Mouse (Mus musculus): ENCODE measurements around the gene Cxcr4. TPM values are rescaled to one million over a fixed set of nuclear protein-coding genes. Genes with fewer than 3 reads are reported as not detected.

The Cxcr4 gene
- polyA plus RNA-seq, 1 experiment from 2014 or later, result 3.1 TPM

DNA sequence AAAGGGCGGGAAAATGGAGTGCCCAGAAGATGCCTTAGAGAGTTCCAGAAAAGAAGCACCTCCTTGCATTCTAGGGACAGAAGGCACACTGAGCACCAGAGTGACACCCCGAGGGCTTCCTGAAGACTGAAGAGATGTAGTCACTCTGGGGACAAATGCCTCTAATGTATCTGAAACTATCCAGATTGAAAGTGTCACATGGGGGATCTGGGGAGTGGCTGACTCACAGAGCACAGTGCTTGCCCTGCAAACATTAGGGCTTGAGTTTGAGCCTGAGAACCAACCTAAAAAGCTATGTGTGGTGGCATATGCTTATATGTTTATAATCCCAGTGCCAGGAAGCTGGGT lies 23.3 kb upstream of the Cxcr4 start:
- Histone ChIP-seq H3K4me1 (peaks cover 12% of the 10 kb centered on the region), H3K27me3 (0 out of 2 replicates have a peak, but pooled peaks cover 3% of the 10 kb centered on the region), H3K4me3 (no peak overlapping the region), H3K27ac (no peak overlapping the region), H3K9ac (no peak overlapping the region), H3K4me2 (no peak overlapping the region), H3K36me3 (no peaks in the 10 kb centered on the region), H3K9me3 (no peaks in the 10 kb centered on the region)
- ATAC-seq (ENCODE audit: insufficient number of reproducible peaks, low FRiP score, low TSS enrichment, low read depth), result no peak
- WGBS, result 55% methylated on average over 2 of the region's 2 CpGs

DNA sequence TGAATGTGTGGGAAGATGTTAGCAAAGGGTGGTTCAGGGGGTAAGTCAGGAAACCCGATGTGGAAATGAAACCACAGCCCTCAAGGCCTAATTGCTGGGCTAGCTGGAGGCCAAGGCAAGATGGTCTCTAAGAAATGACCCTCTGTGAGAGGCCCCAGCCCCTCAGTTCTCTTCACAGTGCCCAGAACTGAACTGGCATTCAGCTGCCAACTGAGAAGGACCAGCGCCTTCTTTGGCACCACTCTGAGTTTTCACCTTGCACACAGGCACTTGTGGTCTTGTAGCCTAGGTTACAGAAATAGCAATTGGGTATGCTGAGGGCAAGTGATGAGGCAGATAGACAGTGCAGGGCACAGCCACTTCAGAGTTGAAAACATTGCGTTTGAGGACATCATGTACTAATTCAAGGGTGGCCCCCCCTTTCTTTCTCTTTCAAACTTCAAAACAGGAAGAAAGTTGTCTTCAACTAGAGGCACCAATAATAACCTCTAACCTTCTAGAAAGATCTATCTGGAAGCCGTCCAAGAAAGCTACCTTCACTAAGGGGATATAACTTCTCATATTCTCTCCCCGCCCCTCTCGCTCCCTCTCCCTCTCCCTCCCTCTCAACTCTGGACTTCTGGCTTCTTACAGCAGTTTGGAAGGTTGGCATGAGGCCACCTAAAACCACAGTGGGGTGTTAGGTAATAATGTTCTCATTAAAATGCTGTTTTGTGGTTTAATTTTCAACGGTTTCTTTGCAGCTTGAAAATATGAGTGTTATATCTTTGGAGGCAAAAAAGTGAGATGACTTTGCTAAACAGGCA lies 22.8 kb upstream of the Cxcr4 start:
- Histone ChIP-seq H3K36me3 (no peaks in the 10 kb centered on the region), H3K9me3 (no peaks in the 10 kb centered on the region), H3K4me2 (no peak overlapping the region), H3K9ac (no peak overlapping the region), H3K27me3 (0 out of 2 replicates have a peak, but pooled peaks cover 3% of the 10 kb centered on the region), H3K4me1 (peaks cover 12% of the 10 kb centered on the region), H3K27ac (no peak overlapping the region), H3K4me3 (no peak overlapping the region)
- ATAC-seq (ENCODE audit: insufficient number of reproducible peaks, low FRiP score, low TSS enrichment, low read depth), result 0 out of 2 replicates have a peak, but pooled peaks have one; percentile 35
- 32% methylated on average over 7 of the region's 7 CpGs for WGBS

DNA sequence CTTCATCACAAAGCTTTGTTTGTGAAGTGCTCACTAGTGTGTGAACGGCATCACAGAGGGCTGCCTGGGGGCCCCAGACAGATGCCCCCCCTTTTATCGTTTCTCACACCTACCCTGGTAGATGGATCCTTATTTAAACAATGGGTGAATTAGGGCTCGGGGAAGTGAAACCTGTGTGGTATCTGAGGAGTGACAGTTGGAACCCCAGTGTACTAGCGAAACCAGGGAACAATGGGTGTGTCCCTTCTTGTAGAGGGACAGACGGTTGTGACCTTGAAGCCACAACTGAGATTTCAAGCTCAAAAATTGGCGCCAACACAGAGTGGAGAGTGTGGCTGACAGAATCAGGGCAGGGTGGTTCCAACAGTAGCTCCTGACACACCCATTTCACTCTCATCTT lies 16.0 kb upstream of the Cxcr4 start:
- no peaks in the 10 kb centered on the region for H3K9me3 ChIP-seq
- H3K9ac ChIP-seq, result no peak overlapping the region
- ATAC-seq (ENCODE audit: insufficient number of reproducible peaks, low FRiP score, low TSS enrichment, low read depth), result no peak
- no peaks in the 10 kb centered on the region for H3K36me3 ChIP-seq
- H3K4me2 ChIP-seq, result no peak overlapping the region
- H3K27me3 ChIP-seq, result no peaks in the 10 kb centered on the region
- H3K4me3 ChIP-seq, result no peak overlapping the region
- no peaks in the 10 kb centered on the region for H3K4me1 ChIP-seq
- 69% methylated on average over 6 of the region's 6 CpGs for WGBS
- H3K27ac ChIP-seq, result no peak overlapping the region

DNA sequence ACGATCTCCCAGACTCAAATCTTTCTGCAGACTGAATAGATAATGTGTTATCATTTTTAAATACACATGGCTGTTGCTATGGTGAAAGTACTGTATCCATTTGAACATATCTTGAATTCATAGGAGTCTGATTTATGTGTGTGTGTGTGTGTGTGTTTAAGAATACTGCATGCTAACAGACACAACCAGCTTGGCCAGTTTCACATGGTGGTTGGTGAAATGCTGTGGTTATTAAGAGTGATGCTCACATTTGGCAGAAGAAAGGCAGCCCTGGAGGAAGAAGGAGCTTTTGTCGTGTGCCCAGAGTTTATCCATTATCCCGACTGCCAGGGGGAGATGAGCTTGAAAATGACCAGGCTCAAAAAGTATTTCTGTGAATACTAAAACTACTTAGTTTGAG lies 15.3 kb upstream of the Cxcr4 start:
- H3K9me3 ChIP-seq, result no peaks in the 10 kb centered on the region
- 59% methylated on average over 3 of the region's 3 CpGs for WGBS
- ATAC-seq (ENCODE audit: insufficient number of reproducible peaks, low FRiP score, low TSS enrichment, low read depth), result no peak
- H3K27ac ChIP-seq, result no peak overlapping the region
- H3K27me3 ChIP-seq, result no peaks in the 10 kb centered on the region
- H3K4me2 ChIP-seq, result no peak overlapping the region
- H3K4me1 ChIP-seq, result no peaks in the 10 kb centered on the region
- H3K4me3 ChIP-seq, result no peak overlapping the region
- H3K9ac ChIP-seq, result no peak overlapping the region
- H3K36me3 ChIP-seq, result no peaks in the 10 kb centered on the region

DNA sequence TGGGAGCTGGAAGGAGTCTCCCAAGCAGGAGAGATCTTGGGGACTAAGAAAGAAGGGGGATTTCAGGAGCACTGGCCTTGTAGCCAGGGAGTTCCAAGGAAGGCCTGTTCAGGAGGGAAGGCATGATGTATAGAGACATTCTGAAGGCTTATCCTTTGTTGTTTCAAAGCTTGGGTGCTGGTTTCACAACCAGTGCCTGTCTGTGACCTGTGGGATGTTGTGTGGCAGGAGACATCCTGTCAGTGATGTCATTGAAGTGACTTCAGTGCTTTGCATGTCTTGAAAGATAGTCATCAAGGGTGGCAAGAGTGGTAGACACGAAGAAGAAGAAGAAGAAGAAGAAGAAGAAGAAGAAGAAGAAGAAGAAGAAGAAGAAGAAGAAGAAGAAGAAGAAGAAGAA lies 13.7 kb upstream of the Cxcr4 start:
- H3K4me1 ChIP-seq, result no peaks in the 10 kb centered on the region
- H3K27ac ChIP-seq, result no peak overlapping the region
- no peak overlapping the region for H3K9ac ChIP-seq
- no peaks in the 10 kb centered on the region for H3K36me3 ChIP-seq
- 84% methylated on average over 1 of the region's 1 CpGs for WGBS
- no peak overlapping the region for H3K4me3 ChIP-seq
- no peak for ATAC-seq (ENCODE audit: insufficient number of reproducible peaks, low FRiP score, low TSS enrichment, low read depth)
- no peaks in the 10 kb centered on the region for H3K27me3 ChIP-seq
- no peak overlapping the region for H3K4me2 ChIP-seq
- H3K9me3 ChIP-seq, result no peaks in the 10 kb centered on the region

DNA sequence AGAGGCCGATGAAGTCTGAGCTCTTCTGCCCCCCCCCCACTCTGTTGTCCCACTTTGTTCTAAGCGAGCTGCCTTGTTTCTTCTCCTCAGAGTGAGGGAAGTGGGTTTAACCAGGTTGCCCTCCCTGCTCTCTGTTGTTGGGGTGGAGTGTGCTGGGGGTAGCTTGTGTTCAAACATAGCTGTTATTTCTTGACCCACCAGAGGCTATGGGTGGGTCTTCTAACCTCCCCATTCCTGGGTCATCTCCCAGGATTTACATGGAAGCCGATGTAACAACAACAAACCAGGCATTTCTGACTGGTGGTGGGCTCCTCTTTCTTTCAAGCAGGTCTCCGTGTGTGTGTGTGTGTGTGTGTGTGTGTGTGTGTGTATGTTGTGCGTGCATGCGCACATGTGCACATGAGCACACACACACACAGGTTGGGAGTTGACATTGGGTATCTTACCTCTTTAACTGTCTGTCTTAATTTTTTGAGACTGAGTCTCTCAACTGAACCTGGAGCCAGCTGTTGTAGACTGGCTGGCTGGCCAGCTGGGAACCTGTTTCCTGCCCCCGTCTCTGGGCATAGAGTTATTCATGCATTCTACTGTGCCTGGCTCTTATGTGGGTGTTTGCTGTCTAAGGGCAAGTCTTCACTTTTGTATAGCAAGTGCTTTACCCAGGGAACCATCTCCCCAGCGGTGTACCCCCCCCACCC lies 10.7 kb upstream of the Cxcr4 start:
- Histone ChIP-seq H3K27ac (no peak overlapping the region), H3K36me3 (no peaks in the 10 kb centered on the region), H3K4me3 (no peak overlapping the region), H3K4me1 (no peaks in the 10 kb centered on the region), H3K9me3 (no peaks in the 10 kb centered on the region), H3K9ac (no peak overlapping the region), H3K27me3 (no peaks in the 10 kb centered on the region), H3K4me2 (no peak overlapping the region)
- WGBS, result 81% methylated on average over 8 of the region's 8 CpGs
- no peak for ATAC-seq (ENCODE audit: insufficient number of reproducible peaks, low FRiP score, low TSS enrichment, low read depth)

DNA sequence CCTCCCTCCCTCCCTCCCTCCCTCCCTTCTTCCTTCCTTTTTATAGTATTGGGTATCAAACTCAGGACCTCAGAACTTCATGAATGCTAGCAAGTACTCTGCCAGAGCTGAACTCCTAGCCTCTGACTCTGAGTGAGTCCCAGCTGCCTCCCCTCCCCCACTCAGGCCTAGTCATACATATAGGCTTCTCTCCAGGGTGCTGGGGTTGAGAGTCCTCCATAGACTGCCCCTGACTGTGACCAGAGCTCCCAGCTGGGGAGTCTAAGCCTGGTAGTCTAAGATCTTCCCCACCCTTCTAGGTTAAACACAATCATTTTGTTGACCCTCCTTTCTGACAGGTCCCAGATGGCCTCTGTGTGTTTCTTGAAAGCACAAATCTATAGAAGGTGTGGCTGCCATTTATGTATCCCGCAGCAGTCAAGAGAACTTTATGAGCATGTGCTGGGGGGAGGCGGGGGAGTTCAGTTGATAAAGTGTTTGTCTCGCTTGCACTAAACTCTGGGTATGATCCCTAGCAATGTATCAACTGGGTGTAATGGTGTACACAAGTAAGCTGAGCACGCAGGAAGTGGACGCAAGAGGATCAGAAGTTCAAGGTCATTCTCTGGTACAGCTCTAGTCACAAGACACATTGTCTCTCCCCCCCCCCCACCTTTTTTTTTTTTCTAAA lies 10.1 kb upstream of the Cxcr4 start:
- H3K27ac ChIP-seq, result no peak overlapping the region
- 65% methylated on average over 5 of the region's 5 CpGs for WGBS
- no peaks in the 10 kb centered on the region for H3K4me1 ChIP-seq
- H3K9ac ChIP-seq, result no peak overlapping the region
- no peaks in the 10 kb centered on the region for H3K36me3 ChIP-seq
- H3K9me3 ChIP-seq, result no peaks in the 10 kb centered on the region
- ATAC-seq (ENCODE audit: insufficient number of reproducible peaks, low FRiP score, low TSS enrichment, low read depth), result no peak
- H3K4me3 ChIP-seq, result no peak overlapping the region
- no peak overlapping the region for H3K4me2 ChIP-seq
- H3K27me3 ChIP-seq, result no peaks in the 10 kb centered on the region

DNA sequence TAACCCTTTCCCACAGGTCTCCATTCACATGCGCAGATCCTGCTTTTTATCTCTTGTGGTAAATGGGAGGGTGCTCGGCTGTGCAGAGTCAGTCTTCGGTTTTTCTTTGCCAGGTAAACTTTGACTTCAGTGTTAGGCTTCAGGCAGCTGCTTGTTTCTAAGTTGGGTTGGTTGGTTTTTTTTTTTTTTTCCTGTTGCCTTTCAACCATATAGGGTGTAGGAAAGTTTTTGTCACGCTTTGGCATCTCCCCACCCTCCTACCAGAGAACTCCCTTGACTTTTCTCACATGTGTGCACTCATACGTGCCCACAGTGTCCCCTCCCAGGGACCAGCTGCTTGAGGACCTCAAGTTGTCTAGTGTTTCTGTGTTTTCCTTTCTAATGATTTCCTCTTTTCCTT lies 9.2 kb upstream of the Cxcr4 start:
- Histone ChIP-seq H3K4me2 (no peak overlapping the region), H3K4me3 (no peak overlapping the region), H3K27me3 (no peaks in the 10 kb centered on the region), H3K9ac (no peak overlapping the region), H3K4me1 (no peaks in the 10 kb centered on the region), H3K9me3 (no peaks in the 10 kb centered on the region), H3K36me3 (no peaks in the 10 kb centered on the region), H3K27ac (no peak overlapping the region)
- WGBS, result 73% methylated on average over 5 of the region's 5 CpGs
- no peak for ATAC-seq (ENCODE audit: insufficient number of reproducible peaks, low FRiP score, low TSS enrichment, low read depth)

DNA sequence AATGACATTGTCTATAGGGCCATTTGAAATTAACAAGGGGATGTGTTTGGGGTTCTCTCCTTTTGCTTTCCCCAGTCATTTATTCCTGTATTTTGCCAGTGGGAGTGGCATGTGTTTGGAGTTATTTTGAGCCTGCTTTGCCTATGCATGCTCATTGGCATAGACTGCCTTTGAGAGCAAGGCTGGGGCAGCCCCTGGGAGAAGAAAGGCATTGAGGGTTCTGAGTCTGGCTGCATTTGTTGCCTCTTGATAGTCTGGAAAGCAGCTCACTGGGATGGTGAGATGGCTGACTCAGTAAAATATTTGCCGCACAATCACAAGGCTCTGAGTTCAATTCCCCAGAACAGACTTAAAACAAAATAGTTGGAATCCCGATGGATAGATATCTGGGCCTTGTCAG lies 8.5 kb upstream of the Cxcr4 start:
- 92% methylated on average over 2 of the region's 2 CpGs for WGBS
- H3K36me3 ChIP-seq, result no peaks in the 10 kb centered on the region
- peaks cover 5% of the 10 kb centered on the region; the same call in 1 of the 2 replicates for H3K27me3 ChIP-seq
- ATAC-seq (ENCODE audit: insufficient number of reproducible peaks, low FRiP score, low TSS enrichment, low read depth), result no peak
- no peaks in the 10 kb centered on the region for H3K4me1 ChIP-seq
- H3K27ac ChIP-seq, result no peak overlapping the region
- H3K4me2 ChIP-seq, result no peak overlapping the region
- H3K4me3 ChIP-seq, result no peak overlapping the region
- H3K9ac ChIP-seq, result no peak overlapping the region
- no peaks in the 10 kb centered on the region for H3K9me3 ChIP-seq

DNA sequence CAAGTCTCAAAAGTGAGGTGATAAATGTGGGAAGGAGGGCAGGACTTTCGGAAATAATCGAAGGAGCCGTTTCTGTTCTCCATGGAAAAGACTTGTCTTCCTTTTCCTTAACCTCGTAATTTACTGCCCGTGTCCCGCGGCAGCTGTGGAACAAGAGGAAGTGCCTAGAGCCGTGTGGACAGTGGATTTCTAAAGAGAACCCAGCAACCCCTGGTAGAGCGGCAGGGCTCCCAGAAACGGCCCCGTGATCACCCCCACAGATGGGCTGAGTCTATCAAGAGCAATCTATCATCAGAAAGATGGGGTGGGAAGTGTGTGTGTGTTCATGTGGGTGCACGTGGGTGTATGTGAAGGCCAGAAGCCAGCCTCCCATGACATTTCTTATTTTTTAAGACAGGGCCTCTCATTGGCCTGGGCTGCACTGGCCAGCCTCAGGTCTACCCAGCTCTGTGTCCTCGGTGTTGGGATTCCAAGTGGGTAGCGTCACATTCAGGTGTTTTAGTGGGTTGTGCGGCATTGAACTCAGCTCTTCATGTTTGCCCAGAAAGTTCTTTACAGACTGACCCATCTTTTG lies 5.2 kb upstream of the Cxcr4 start:
- Histone ChIP-seq H3K9ac (no peak overlapping the region), H3K27ac (no peak overlapping the region), H3K4me2 (no peak overlapping the region), H3K4me1 (peaks cover 12% of the 10 kb centered on the region), H3K4me3 (no peak overlapping the region), H3K36me3 (no peaks in the 10 kb centered on the region), H3K27me3 (peaks cover 25% of the 10 kb centered on the region; the same call in 1 of the 2 replicates), H3K9me3 (no peaks in the 10 kb centered on the region)
- 47% methylated on average over 15 of the region's 15 CpGs for WGBS
- no peak for ATAC-seq (ENCODE audit: insufficient number of reproducible peaks, low FRiP score, low TSS enrichment, low read depth)

DNA sequence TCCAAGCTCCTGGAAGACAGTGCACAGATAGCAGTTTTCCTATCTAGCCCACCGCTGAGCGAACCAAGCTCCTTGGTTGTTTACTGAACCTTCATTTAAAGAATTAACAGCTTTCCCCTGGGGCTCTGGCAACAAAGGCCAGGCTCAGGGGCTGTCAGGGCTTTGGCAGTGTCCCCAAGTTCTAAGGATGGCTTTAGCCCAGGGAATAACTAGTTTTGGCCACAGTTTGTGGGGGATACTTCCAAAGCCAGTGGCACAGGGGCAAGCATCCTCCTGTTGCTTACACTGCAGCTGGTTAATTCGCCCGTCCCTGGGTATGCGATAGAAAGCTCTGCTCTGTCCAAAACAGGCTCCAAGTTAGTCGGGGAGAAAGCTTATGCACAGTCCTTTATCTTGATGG lies 3.4 kb upstream of the Cxcr4 start:
- Histone ChIP-seq H3K9ac (no peak overlapping the region), H3K36me3 (no peaks in the 10 kb centered on the region), H3K4me1 (peaks cover 25% of the 10 kb centered on the region), H3K4me2 (no peak overlapping the region), H3K27me3 (peaks cover 37% of the 10 kb centered on the region), H3K4me3 (no peak overlapping the region), H3K27ac (no peak overlapping the region), H3K9me3 (no peaks in the 10 kb centered on the region)
- ATAC-seq (ENCODE audit: insufficient number of reproducible peaks, low FRiP score, low TSS enrichment, low read depth), result no peak
- WGBS, result 29% methylated on average over 6 of the region's 6 CpGs

DNA sequence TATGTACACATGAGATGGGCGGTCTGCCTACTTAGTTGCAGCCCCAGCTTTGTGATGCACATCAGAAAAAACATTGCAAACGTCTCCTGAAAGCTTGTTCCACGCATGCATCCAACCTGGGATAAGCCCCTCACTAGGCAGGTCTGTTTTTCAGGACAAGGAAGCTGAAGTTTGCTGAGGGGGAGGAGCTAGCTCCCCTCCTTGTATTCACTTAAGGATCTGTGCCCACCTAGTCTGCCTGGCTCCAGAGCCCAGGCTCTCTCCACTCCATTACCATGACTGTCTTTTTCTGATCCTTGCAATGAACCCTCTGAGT lies 3.0 kb upstream of the Cxcr4 start:
- Histone ChIP-seq H3K4me3 (no peak overlapping the region), H3K9me3 (no peaks in the 10 kb centered on the region), H3K9ac (no peak overlapping the region), H3K27ac (no peak overlapping the region), H3K4me1 (peaks cover 26% of the 10 kb centered on the region), H3K4me2 (no peak overlapping the region), H3K27me3 (peaks cover 38% of the 10 kb centered on the region), H3K36me3 (no peaks in the 10 kb centered on the region)
- no peak for ATAC-seq (ENCODE audit: insufficient number of reproducible peaks, low FRiP score, low TSS enrichment, low read depth)
- 33% methylated on average over 3 of the region's 3 CpGs for WGBS

Data from limb, embryonic 15.5 days (tissue).